Mouse (Mus musculus): ENCODE measurements around the gene Itgb3. TPM values are rescaled to one million over a fixed set of nuclear protein-coding genes. Genes with fewer than 3 reads are reported as not detected.

Itgb3 gene
- polyA plus RNA-seq, 1 experiment, result 25.0 TPM

- Histone ChIP-seq H3K79me2 (ENCODE audit: control insufficient read depth, insufficient read depth) (peaks cover 9% of the 10 kb centered on the region), H3K36me3 (ENCODE audit: control insufficient read depth, insufficient read depth) (peaks cover 7% of the 10 kb centered on the region), H3K4me2 (ENCODE audit: low read depth) (no peak overlapping the region), H3ac (ENCODE audit: control insufficient read depth, insufficient read length) (no peak overlapping the region), H3K27me3 (ENCODE audit: control insufficient read depth, insufficient read depth, insufficient read length) (no peaks in the 10 kb centered on the region), H3K4me3 (no peak overlapping the region)
- TF ChIP-seq SRF (IDR thresholded peaks at IDR 0.05; ENCODE audit: control insufficient read depth, insufficient read length, low read depth), result no peak
- no peak for TF ChIP-seq MAX (IDR thresholded peaks at IDR 0.05; ENCODE audit: low read depth)
- TF ChIP-seq POLR2AphosphoS2 (IDR thresholded peaks at IDR 0.05; ENCODE audit: insufficient read length, low read depth), result no peak
- TF ChIP-seq USF1 (IDR thresholded peaks at IDR 0.05; ENCODE audit: low read depth), result no peak
- TF ChIP-seq REST (IDR thresholded peaks at IDR 0.05; ENCODE audit: insufficient read depth, insufficient read length), result no peak
Measured at GRCm38 (mm10) chr11:104631306-104631705, 23.5 kb downstream of the Itgb3 start.

GRCm38 (mm10) chr11:104637010-104637409, 29.2 kb downstream of the Itgb3 start:
- Histone ChIP-seq H3ac (ENCODE audit: control insufficient read depth, insufficient read length) (no peak overlapping the region), H3K36me3 (ENCODE audit: control insufficient read depth, insufficient read depth) (peaks cover 22% of the 10 kb centered on the region), H3K4me3 (no peak overlapping the region), H3K79me2 (ENCODE audit: control insufficient read depth, insufficient read depth) (no peaks in the 10 kb centered on the region), H3K4me2 (ENCODE audit: low read depth) (no peak overlapping the region), H3K27me3 (ENCODE audit: control insufficient read depth, insufficient read depth, insufficient read length) (no peaks in the 10 kb centered on the region)
- TF ChIP-seq MAX (IDR thresholded peaks at IDR 0.05; ENCODE audit: low read depth) (no peak), REST (IDR thresholded peaks at IDR 0.05; ENCODE audit: insufficient read depth, insufficient read length) (no peak), TCF3 (IDR thresholded peaks at IDR 0.05; ENCODE audit: insufficient read length, low read depth) (no peak), MYOG (IDR thresholded peaks at IDR 0.05; ENCODE audit: control insufficient read depth in 1 of 3, insufficient read depth in 1 of 3, insufficient read length in 2 of 3, low read depth in 2 of 3) (no peak), POLR2A (IDR thresholded peaks at IDR 0.05; ENCODE audit: insufficient read length, low read depth) (no peak), POLR2AphosphoS2 (IDR thresholded peaks at IDR 0.05; ENCODE audit: insufficient read length, low read depth) (no peak), TCF12 (IDR thresholded peaks at IDR 0.05; ENCODE audit: insufficient read depth, poor library complexity, severe bottlenecking) (no peak), E2F4 (IDR thresholded peaks at IDR 0.05; ENCODE audit: insufficient read depth) (no peak), CEBPB (IDR thresholded peaks at IDR 0.05; ENCODE audit: insufficient read depth, poor library complexity, severe bottlenecking) (no peak), USF1 (IDR thresholded peaks at IDR 0.05; ENCODE audit: low read depth) (no peak)

- Histone ChIP-seq H3K27me3 (ENCODE audit: control insufficient read depth, insufficient read depth, insufficient read length) (no peaks in the 10 kb centered on the region), H3K4me3 (no peak overlapping the region), H3K4me2 (ENCODE audit: low read depth) (no peak overlapping the region), H3K36me3 (ENCODE audit: control insufficient read depth, insufficient read depth) (peaks cover 32% of the 10 kb centered on the region), H3ac (ENCODE audit: control insufficient read depth, insufficient read length) (no peak overlapping the region), H3K79me2 (ENCODE audit: control insufficient read depth, insufficient read depth) (no peaks in the 10 kb centered on the region)
- no peak for TF ChIP-seq POLR2AphosphoS2 (IDR thresholded peaks at IDR 0.05; ENCODE audit: insufficient read length, low read depth)
- TF ChIP-seq MAX (IDR thresholded peaks at IDR 0.05; ENCODE audit: low read depth), result no peak
- TF ChIP-seq MYOG (IDR thresholded peaks at IDR 0.05; ENCODE audit: control insufficient read depth in 1 of 3, insufficient read depth in 1 of 3, insufficient read length in 2 of 3, low read depth in 2 of 3), result no peak
- no peak for TF ChIP-seq REST (IDR thresholded peaks at IDR 0.05; ENCODE audit: insufficient read depth, insufficient read length)
- no peak for TF ChIP-seq TCF3 (IDR thresholded peaks at IDR 0.05; ENCODE audit: insufficient read length, low read depth)
- TF ChIP-seq POLR2A (IDR thresholded peaks at IDR 0.05; ENCODE audit: insufficient read length, low read depth), result no peak
- TF ChIP-seq SRF (IDR thresholded peaks at IDR 0.05; ENCODE audit: control insufficient read depth, insufficient read length, low read depth), result no peak
- TF ChIP-seq TCF12 (IDR thresholded peaks at IDR 0.05; ENCODE audit: insufficient read depth, poor library complexity, severe bottlenecking), result no peak
- no peak for TF ChIP-seq MYOD1 (IDR thresholded peaks at IDR 0.05; ENCODE audit: control insufficient read depth in 1 of 3, insufficient read length in 2 of 3, low read depth in 2 of 3)
- no peak for TF ChIP-seq USF1 (IDR thresholded peaks at IDR 0.05; ENCODE audit: low read depth)
- TF ChIP-seq E2F4 (IDR thresholded peaks at IDR 0.05; ENCODE audit: insufficient read depth), result no peak
- no peak for TF ChIP-seq CEBPB (IDR thresholded peaks at IDR 0.05; ENCODE audit: insufficient read depth, poor library complexity, severe bottlenecking)
Measured at GRCm38 (mm10) chr11:104638006-104638405, 30.2 kb downstream of the Itgb3 start.

GRCm38 (mm10) chr11:104638906-104639305, 31.1 kb downstream of the Itgb3 start:
- H3K79me2 ChIP-seq (ENCODE audit: control insufficient read depth, insufficient read depth), result no peaks in the 10 kb centered on the region

GRCm38 (mm10) chr11:104639634-104640033, 31.8 kb downstream of the Itgb3 start:
- Histone ChIP-seq H3K79me2 (ENCODE audit: control insufficient read depth, insufficient read depth) (no peaks in the 10 kb centered on the region), H3K4me3 (no peak overlapping the region), H3ac (ENCODE audit: control insufficient read depth, insufficient read length) (no peak overlapping the region), H3K36me3 (ENCODE audit: control insufficient read depth, insufficient read depth) (peaks cover 37% of the 10 kb centered on the region), H3K4me2 (ENCODE audit: low read depth) (no peak overlapping the region), H3K27me3 (ENCODE audit: control insufficient read depth, insufficient read depth, insufficient read length) (no peaks in the 10 kb centered on the region)
- no peak for TF ChIP-seq SRF (IDR thresholded peaks at IDR 0.05; ENCODE audit: control insufficient read depth, insufficient read length, low read depth)
- no peak for TF ChIP-seq TCF3 (IDR thresholded peaks at IDR 0.05; ENCODE audit: insufficient read length, low read depth)
- TF ChIP-seq MYOD1 (IDR thresholded peaks at IDR 0.05; ENCODE audit: control insufficient read depth in 1 of 3, insufficient read length in 2 of 3, low read depth in 2 of 3), result no peak
- no peak for TF ChIP-seq POLR2AphosphoS2 (IDR thresholded peaks at IDR 0.05; ENCODE audit: insufficient read length, low read depth)
- TF ChIP-seq USF1 (IDR thresholded peaks at IDR 0.05; ENCODE audit: low read depth), result no peak
- no peak for TF ChIP-seq MYOG (IDR thresholded peaks at IDR 0.05; ENCODE audit: control insufficient read depth in 1 of 3, insufficient read depth in 1 of 3, insufficient read length in 2 of 3, low read depth in 2 of 3)

More at GRCm38 (mm10) chr11:104638906-104639305, 31.1 kb downstream of the Itgb3 start:
- TF ChIP-seq SRF (IDR thresholded peaks at IDR 0.05; ENCODE audit: control insufficient read depth, insufficient read length, low read depth), result no peak
- H3K36me3 ChIP-seq (ENCODE audit: control insufficient read depth, insufficient read depth), result peaks cover 38% of the 10 kb centered on the region
- H3K4me2 ChIP-seq (ENCODE audit: low read depth), result no peak overlapping the region
- H3ac ChIP-seq (ENCODE audit: control insufficient read depth, insufficient read length), result no peak overlapping the region
- H3K4me3 ChIP-seq, result no peak overlapping the region
- H3K27me3 ChIP-seq (ENCODE audit: control insufficient read depth, insufficient read depth, insufficient read length), result no peaks in the 10 kb centered on the region
